Mouse (Mus musculus): ENCODE measurements around the gene Pi4kb.
"Not testable (repeated sequence)": the region's sequence is repeated elsewhere in the genome, so short reads cannot be mapped to it uniquely, and the experiment has no call there.

The Pi4kb gene

DNA sequence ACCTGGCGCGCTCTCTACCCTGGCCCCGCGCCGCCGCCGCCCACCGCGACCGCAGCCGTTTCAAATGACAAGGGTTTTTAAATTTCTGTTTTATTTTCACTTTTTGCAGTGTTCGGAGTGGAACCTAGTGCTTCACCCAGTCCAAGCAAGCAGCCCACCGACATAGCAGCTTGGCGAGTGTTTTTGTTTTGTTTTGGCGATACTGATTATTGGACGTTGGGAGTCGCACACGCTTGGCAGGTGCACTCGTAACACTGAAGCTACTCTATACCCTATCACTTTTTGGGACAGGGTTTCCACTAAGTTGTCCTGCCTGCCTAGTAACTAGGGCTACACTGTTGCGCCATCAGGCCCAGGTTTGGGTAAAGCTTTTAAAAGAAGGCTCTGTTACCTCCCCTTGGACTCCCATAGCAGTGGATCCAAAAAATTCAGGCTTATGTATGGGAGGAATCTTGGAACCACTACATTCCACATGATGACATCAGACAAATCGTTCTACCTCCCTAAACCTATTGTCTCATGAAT is 42.1 kb downstream of the Pi4kb start:
- DNase-seq, result no peak

DNA sequence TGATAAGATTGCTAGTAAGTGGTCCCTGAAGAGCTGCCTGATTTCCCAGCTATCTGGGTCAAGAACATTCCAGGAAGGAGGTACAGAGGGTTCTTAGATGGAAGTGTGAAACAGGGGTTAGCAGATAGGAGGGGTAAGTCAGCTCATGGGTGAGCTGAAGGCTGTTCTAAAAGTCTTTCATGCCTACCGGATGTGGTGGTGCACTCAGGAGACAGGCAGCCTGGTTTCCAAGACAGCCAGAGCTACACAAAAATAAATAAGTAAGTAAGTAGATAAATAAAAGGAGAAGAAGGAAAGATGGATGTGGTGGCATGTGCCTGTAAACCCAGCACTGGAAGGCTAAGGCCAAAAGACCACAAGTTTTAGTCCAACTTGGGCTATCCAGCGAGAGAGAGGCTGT is 44.2 kb downstream of the Pi4kb start:
- no peak for DNase-seq

DNA sequence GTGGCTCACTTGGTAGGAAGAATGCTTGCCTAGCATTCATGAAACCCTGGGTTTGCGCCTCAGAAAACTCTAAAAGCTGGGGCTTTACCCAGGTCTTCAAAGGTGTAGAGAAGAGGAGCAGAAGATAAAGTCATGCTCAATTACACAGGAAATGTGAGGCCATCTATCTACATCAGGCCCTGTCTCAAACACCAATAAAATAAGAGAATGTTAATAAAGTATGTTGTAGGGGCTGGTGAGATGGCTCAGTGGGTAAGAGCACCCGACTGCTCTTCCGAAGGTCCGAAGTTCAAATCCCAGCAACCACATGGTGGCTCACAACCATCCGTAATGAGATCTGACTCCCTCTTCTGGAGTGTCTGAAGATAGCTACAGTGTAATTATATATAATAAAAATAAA is 46.4 kb downstream of the Pi4kb start:
- not testable (repeated sequence) for DNase-seq

DNA sequence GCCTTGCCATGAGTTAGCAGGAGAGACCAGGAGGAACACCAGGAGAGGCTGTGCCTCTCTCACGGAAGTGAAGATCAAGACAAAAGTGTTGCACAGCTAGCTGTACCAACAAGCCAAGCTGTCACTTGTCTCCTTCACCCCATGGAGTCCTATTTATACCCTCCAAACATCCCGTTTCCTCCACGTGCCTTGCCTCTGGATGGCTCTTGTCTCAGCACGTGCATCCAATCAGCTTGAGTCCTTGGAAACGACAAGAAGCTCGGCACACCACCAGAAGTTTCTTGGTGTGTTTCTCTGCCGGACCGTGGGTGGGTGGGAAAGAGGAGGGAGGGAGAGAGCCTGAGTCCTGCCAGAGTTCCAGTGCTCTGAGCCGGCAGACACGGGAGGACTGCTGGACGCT is 50.0 kb downstream of the Pi4kb start:
- DNase-seq, result no peak

DNA sequence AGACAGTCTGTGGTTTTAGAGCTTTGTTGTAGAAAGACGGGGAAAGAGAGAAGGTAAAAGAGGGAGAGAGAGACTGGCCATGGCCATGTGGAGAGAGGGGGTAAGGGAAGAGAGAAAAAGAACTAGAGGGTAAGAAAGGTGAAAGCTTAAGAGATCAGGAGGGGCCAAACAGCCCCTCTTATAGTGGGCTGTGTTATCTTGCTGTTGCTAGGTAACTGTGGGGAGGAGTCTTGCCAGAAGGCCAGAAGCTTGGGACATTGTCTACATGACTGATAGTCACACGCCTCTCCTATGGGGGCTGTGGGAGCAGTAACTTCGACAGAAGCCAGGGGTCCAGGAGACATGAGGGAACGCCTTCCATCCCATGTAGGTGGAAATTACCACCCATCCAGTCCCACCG is 50.7 kb downstream of the Pi4kb start:
- no peak for DNase-seq

DNA sequence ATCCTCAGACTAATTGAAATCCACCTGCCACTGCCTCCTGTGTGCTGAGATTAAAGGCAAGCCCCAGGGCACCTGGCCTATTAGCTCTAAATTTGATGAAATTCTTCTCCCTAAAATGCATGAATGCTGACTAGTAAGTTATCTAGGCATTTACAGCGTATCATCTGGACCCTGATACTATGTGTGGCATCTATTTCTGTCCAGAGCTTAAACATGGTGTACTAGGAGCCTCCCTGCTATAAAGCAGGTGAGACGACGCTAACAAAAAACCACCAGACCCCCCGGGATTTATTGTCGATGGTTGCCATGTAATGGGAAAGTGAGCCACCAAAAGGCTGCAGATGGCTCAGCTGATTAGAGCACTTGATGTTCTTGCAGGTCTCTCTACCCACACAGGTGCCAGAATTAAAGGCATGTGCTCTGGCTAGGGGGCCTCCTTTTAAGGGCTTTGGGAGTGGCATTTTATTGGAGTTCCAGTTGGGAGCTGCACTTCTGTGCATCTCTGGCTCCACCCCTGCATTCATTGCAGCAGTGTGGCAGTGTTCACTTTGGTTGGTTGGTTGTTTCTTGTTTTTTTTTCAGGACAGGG is 52.6 kb downstream of the Pi4kb start:
- no peak for DNase-seq

DNA sequence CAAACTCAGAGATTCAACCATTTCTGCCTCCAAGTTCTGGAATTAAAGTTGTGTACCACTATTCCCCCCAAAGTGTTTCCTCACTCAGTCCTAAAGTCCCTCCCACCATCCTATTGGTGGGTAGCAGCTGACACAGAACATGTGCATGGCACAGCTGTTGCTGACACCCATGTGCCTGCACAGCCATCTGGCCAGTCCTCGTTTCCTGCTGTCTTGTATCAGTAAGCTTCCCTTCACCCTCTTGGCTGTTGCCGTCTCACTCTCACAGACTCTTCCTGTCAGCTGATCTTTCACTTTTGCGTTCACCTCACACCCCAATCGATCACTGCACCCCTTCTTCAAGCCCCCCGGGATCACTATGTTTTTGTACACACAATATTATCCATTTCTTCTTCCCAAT is 53.2 kb downstream of the Pi4kb start:
- no peak for DNase-seq

DNA sequence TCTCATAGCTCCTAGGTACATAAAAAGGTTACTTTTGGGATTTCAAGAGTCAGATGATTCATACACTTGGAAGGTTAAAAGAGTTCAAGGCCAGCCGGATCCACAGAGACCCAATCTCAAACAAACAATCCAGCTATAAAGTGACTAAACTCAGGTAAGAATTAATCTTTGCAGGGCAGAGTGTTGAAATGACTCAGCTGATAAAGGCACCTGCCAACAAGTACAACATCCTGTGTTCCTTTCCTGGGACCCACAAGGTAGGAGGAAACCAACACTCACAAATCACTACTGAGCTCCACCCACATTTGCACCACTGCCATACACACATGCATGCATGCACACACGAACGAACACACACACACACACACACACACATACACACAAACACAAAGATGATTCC is 54.1 kb downstream of the Pi4kb start:
- DNase-seq, result no peak

DNA sequence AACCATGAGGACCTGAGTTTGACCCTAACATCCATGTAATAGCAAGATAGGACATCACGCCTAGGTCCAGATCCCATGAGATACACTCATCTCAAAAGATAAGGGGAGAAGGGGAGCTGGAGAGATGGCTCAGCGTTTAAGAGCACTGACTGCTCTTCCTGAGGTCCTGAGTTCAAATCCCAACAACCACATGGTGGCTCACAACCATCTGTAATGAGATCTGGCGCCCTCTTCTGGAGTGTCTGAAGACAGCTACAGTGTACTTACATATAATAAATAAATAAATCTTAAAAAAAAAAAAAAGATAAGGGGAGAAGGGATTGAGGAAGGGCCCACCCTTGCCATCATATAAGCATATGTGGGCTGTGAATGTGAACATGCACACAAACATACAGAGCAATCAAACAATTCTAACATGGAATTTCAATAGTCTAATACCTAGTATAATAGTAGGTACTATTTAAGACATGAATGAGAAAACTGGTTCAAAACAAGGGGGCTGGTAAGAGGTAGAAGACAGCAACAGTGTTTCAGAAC is 54.8 kb downstream of the Pi4kb start:
- DNase-seq, result not testable (repeated sequence)

DNA sequence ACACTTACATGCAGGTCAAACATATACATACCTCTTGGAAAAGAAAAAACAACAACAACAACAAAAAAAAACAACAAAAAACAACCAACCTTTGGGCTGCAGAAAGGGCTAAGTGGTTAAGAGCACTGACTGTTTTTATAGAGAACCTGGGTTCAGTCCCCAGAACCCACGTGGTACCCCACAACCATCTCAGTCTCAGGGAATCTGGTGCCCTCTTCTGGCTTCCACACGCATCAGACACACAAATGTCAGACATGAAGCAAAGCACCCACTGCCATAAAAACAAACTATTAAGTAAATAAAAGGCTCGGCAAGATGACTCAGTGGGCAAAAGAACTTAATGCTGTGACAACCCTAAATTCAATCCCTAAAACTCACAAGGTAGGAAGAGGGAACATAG is 55.4 kb downstream of the Pi4kb start:
- DNase-seq, result no peak

DNA sequence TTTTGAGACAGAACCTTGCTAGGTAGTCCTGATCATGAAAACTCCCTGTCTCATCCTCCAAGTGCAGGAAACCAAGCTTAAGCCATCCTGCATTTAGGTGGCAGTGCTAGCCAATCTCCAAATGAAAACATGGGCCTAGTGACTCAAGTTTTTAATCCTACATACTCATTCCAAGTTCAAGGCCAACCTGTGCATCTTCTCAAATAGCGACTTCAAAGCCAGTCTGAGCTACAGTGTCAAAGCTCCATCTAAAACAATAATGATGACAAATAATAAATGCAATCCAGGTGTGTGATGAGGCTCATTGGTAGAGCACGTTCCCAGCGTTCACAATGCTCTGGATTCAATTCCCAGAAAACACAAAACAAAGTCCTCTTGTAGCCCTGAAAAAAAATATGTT is 67.1 kb downstream of the Pi4kb start:
- no peak for DNase-seq

DNA sequence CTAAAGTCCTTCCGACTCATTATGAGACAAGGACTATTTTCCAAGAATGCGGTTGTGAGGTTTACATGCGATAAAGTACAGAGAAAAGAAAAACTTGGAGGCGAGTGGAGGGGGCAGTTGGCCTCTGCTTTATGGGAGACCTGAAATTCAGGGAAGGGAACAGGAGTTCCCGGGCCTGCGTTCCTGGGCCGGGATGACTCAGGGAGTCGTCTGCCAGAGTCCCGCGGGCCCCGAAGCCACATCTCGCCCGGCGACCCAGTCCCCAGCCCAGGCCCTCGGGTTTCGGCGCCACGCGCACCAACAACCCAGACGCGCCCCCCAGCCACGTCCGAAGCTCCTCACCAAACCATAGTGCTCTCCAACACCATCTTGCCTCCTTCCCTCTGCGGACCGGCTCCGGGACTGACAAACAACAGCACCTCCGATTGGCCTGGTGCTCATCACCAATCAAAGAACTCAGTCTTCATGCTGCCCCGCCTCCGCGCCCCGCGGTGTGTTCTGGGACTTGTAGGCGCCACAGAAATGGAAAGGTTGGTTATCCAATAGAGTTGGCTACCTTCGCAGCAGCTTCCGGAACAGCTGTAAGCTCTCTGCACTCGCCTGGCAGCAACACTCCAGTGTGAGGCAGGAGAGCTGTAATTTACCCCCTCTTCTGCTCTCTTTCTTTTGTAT is 67.8 kb downstream of the Pi4kb start, which contains the start of gene Psmd4:
Psmd4 (minus strand) TSS at position 449 of the 672 bp plus-strand sequence.
- DNase-seq, result peak; percentile 95

DNA sequence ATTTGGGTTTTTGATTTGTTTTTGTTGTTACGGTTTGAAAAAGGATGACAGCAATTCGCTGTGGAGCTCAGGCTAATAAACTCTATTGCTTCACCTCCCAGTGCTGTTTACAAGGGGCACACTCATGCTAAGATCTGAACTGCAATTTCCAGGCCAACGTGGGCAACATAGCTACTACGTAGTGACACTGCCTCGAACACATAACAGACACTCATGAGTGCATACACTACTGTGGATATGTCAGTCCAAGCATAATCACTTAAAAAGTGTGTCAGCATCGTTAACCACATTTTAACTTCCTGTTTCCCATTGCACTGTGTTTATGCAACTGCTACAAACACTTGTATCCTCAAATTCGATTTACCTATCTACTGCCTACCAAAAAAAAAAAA is 68.3 kb downstream of the Pi4kb start:
- DNase-seq, result peak; percentile 40

DNA sequence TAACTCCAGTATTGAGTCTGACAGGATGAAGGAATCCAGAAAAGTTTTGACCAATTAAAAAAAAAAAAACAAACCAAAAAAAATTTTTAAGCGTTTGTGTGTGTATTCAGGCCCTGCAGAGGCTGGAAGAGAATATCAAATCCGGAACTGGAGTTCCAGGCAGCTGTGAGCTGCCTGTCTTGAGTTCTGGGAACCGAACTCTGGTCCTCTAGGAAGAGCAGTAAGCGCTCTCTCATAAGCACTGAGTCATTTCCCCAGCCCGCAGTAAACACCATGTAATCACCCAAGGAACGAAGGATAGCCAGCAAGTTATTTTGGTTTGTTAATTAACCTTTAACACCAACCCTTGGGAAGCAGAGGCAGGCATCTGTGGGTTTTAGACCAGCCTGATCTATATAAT is 68.7 kb downstream of the Pi4kb start:
- DNase-seq, result no peak

DNA sequence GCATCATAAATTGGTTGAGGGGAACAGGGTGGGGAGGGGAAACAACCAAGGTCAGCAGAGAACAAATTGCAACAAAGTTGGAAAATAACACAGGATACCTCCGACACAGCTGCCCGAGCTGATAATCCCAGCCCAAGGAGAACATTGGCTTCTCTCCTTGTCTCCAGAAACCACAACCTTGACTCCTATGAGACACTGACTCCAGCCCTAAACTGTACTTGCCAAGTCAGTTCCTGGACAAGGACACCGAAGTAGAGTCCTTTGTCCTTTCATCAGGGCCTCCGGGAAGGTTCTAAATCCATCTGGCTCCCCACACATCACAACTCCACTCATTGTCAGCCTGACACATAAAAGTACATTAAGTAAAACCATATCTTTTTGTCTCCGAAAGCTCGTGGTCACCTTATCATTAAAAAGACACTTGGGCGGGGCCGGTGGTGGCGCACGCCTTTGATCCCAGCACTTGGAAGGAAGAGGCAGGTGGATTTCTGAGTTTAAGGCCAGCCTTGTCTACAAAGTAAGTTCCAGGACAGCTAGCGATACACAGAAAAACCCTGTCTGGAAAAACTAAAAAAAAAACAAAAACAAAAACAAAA is 72.0 kb downstream of the Pi4kb start:
- no peak for DNase-seq

DNA sequence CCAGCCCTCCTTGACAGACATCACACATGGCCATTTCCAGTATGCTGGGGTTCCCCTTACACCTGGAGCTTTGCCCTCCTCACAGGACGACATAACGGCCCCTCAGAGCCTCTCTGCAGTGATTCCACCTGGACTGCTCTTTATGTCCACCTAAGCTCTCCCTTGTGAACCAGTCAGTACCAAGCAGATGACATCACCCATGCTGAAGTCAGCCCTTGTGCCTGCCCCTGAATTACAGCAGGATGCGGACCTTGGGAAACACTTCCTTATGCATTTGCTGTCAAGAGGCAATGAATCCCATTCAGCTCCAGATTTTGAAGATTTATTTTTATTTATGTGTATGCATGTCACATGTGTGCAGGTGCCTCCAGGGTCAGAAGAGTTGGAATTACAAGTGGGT is 73.4 kb downstream of the Pi4kb start:
- DNase-seq, result no peak

DNA sequence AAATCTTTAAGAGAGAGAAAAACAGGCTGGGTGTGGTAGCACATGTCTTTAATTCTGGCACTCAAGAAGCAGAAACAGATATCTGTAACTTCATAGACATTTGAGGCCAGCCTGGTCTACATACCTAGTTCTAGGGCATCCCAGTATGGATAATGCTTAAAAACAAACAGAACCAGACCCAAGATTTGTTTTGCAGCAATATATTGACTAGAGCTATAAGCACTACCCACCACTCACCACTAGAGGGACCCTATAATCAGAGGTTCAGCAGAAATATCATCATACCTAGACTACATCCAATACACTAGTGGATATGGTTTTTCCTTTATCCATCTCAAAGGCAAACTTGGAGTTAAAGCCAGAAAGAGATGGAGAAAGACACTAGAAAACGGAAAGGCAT is 78.4 kb downstream of the Pi4kb start:
- no peak for DNase-seq

DNA sequence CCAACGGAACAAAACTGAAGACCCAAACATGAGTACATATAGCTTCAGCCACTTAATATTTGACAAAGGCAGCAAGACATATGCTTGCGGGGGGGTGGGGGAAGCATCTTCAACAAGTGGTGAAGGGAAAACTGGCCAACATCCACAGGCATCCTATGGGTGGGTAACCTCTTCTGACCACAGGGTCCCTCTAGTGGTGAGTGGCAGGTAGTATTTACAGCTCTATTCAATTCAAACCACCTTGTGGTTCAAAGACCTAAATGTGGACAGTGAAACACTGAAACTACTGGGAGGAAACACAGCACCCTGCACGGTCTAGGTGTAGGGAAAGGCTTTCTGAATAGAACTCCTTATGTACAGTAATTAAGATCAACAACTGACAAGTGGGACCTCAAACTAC is 79.2 kb downstream of the Pi4kb start:
- no peak for DNase-seq

DNA sequence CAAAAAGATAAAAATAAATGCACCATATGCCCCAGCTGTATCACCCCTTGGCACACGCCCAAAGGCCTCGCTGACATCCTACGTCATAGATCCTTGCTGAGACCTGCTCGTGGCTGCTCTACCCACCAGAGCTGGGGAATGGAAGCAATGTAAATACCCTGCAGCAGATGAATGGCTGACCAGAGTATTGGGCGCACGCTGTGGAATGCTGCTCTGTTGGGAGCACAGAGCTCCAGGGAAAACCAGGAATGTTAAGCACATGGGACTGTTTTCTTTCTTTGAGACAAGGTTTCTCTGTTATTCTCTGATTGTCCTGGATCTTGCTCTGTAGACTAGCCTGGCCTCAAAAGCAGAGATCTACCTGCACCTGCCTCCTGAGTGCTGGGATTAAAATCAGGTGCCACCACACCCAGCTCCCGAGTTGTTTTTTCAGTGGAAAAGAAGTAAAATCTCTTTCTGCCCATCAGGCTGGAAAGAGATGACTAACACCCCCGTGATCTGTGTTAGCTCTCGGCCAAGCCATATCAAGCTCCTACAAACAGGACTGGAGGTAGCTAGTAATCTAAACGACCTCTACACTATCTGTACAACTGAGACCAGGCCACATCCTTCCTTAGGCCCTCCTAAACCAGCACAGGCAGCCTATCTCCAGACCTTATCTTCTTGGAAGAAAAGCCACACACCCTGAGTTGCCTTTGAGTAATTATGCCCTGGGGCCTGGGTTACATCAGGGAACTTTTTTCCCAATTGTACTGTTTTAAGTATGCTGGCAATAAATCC is 80.1 kb downstream of the Pi4kb start:
- no peak for DNase-seq

DNA sequence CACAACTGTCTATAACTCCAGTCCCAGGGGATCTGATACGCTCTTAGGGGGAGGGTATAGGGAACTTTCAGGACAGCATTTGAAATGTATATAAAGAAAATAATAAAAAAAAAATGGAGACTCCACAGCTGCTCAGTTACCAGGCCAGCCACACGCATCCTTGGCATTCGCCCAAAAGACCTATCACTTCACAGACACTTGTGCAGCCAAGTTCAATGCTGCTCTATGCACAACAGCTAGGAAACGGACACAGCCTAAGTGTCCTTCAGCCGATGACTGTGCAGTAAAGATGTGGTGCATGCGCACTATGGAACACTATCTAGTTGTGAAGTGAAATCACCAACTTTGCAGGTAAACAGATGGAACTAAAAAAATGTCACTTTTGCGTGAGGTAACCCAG is 81.7 kb downstream of the Pi4kb start:
- DNase-seq, result no peak

All from cerebellum, adult 9-11 months (tissue).